Mouse (Mus musculus) liver, embryonic 14.5 days (tissue): Measurements from ENCODE around the gene Fhod1. TPM values are rescaled to one million over a fixed set of nuclear protein-coding genes. Genes with fewer than 3 reads are reported as not detected.
"Not testable (repeated sequence)": the region's sequence is repeated elsewhere in the genome, so short reads cannot be mapped to it uniquely, and the experiment has no call there.

Source experiments
- ATAC-seq: fragments of 200-750 bp; cut with Nextera tagmentation; 2 replicates; pipeline ENCODE4 v1.8.0; 2017; ENCODE audit warnings: moderate number of reproducible peaks, mild to moderate bottlenecking, moderate library complexity; ENCODE audit not compliant: insufficient read depth
- DNase-seq, 3 experiments: peaks; one replicate each; pipeline ENCODE4 v3.0.0-alpha.2; 2012 to 2013; ENCODE audit warnings: low read depth in 3 of 3, low spot score in 3 of 3
- H3K27ac ChIP-seq: fragments of 300-500 bp; sonication (generic); 2 replicates; pipeline ENCODE4 v1.5.1; 2014; ENCODE audit warnings: moderate library complexity, mild to moderate bottlenecking, control low read depth, inconsistent platforms
- H3K27me3 ChIP-seq: fragments of 300-500 bp; sonication (generic); 2 replicates; pipeline ENCODE4 v1.6.1; 2014; ENCODE audit warnings: mild to moderate bottlenecking, low read length, moderate library complexity; ENCODE audit not compliant: control insufficient read depth, insufficient read depth
- H3K36me3 ChIP-seq: fragments of 300-500 bp; sonication (generic); replicated peaks from 2 replicates; pipeline ENCODE4 v1.6.1; 2014; ENCODE audit warnings: low read depth; ENCODE audit not compliant: control insufficient read depth, insufficient read depth
- H3K4me1 ChIP-seq, 2 experiments: fragments of 200-500 bp in 1 of 2; fragments of 300-500 bp in 1 of 2; sonication (generic) in 1 of 2; replicated peaks; 2 replicates each; pipeline ENCODE4 v1.6.1; 2012 to 2014; ENCODE audit warnings: antibody characterized with exemption in 1 of 2, inconsistent platforms in 1 of 2, low read length in 1 of 2; ENCODE audit not compliant: control insufficient read depth in 2 of 2, insufficient read depth in 2 of 2
- H3K4me2 ChIP-seq: fragments of 300-500 bp; sonication (generic); 2 replicates; pipeline ENCODE4 v1.6.1; 2014; ENCODE audit warnings: low read depth, mild to moderate bottlenecking, control low read depth, moderate library complexity
- H3K4me3 ChIP-seq, 2 experiments: fragments of 200-500 bp in 1 of 2; fragments of 300-500 bp in 1 of 2; sonication (generic) in 1 of 2; 2 replicates each; pipeline ENCODE4 v1.5.1; 2012 to 2014; ENCODE audit warnings: low read depth in 2 of 2, low read length in 2 of 2, mild to moderate bottlenecking in 2 of 2, control low read depth in 1 of 2, inconsistent platforms in 1 of 2, moderate library complexity in 1 of 2; ENCODE audit not compliant: insufficient read depth in 1 of 2
- H3K9ac ChIP-seq: fragments of 300-500 bp; sonication (generic); replicated peaks from 2 replicates; pipeline ENCODE4 v1.6.1; 2014; ENCODE audit warnings: mild to moderate bottlenecking, control low read depth, moderate library complexity
- H3K9me3 ChIP-seq: fragments of 300-500 bp; sonication (generic); 2 replicates; pipeline ENCODE4 v1.6.1; 2016; ENCODE audit warnings: low read length, mixed read lengths; ENCODE audit not compliant: control insufficient read depth
- CTCF ChIP-seq: IDR thresholded peaks from 2 replicates; pipeline ENCODE4 v1.5.1; 2016; ENCODE audit warnings: antibody characterized with exemption, low read depth, control low read depth
- EP300 ChIP-seq: IDR thresholded peaks from 2 replicates; pipeline ENCODE4 v1.6.1; 2016; ENCODE audit warnings: antibody characterized with exemption, low read depth
- WGBS: fragments of 180-500 bp; shearing (Covaris S2); extraction: QIAGEN DNeasy Blood & Tissue Kit; methylation state at CpG from one replicate; pipeline ENCODE4 v1.1.7; 2014; ENCODE audit not compliant: insufficient replicate concordance; 5-methylcytosine and 5-hydroxymethylcytosine counted together
- polyA plus RNA-seq, 2 experiments: library from polyadenylated mRNA; depleted of rRNA in 1 of 2; stranded (reverse) in 1 of 2; unstranded in 1 of 2; fragments of >200 nt; fragmentation: Nextera tagmentation in 1 of 2; extraction: Ambion mirVana in 1 of 2; gene quantifications; 2 replicates each; pipeline versions ENCODE4 v1.2.1 to v1.2.3; 2012 to 2014

The Fhod1 gene
- polyA plus RNA-seq, 2 experiments: 0.42 to 4.4 TPM

DNA sequence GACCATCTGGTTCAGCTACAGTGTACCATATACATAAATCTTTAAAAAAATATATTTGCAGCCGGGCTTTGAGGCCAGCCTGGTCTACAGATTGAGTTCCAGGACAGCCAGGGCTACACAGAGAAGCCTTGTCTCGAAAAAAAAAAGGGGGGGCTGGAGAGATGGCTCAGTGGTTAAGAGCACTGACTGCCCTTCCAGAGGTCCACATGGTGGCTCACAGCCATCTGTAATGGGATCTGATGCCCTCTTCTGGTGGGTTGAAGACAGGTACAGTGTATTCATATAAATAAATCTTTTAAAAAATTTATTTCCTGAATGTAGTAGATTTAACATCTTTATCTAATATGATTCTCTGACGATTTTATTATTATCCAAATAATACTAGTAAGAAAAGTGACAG, 56.0 kb downstream of the Fhod1 start:
- not testable (repeated sequence) for H3K27ac ChIP-seq, H3K9me3 ChIP-seq, H3K9ac ChIP-seq, ATAC-seq, H3K36me3 ChIP-seq, H3K4me3 ChIP-seq, DNase-seq, H3K4me2 ChIP-seq
- WGBS: 47% methylated on average over 3 of the region's 3 CpGs
- TF ChIP-seq CTCF: peak; percentile 31; the same call in 1 of the 2 replicates
- Histone ChIP-seq H3K4me1 (peaks cover 16 to 24% of the 10 kb centered on the region in 2 experiments), H3K27me3 (peaks cover 12% of the 10 kb centered on the region)

DNA sequence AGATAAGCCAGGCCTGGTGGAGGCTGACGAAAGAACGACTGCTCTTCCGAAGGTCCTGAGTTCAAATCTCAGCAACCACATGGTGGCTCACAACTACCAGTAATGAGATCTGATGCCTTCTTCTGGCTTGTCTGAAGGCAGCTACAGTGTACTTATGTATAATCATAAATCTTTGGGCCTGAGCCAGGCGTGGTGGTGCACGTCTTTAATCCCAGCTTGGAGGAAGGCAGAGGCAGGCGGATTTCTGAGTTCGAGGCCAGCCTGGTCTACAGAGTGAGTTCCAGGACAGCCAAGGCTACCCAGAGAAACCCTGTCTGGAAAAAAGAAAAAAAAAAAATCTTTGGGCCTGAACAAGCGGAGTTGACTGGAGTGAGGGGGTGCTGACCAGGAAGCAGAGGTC, 56.4 kb downstream of the Fhod1 start:
- not testable (repeated sequence) for H3K9me3 ChIP-seq, H3K4me2 ChIP-seq, H3K27ac ChIP-seq, ATAC-seq, DNase-seq, H3K9ac ChIP-seq, H3K36me3 ChIP-seq, H3K4me3 ChIP-seq
- 71% methylated on average over 8 of the region's 8 CpGs for WGBS
- Histone ChIP-seq H3K4me1 (peaks cover 12 to 20% of the 10 kb centered on the region in 2 experiments), H3K27me3 (peaks cover 12% of the 10 kb centered on the region)

DNA sequence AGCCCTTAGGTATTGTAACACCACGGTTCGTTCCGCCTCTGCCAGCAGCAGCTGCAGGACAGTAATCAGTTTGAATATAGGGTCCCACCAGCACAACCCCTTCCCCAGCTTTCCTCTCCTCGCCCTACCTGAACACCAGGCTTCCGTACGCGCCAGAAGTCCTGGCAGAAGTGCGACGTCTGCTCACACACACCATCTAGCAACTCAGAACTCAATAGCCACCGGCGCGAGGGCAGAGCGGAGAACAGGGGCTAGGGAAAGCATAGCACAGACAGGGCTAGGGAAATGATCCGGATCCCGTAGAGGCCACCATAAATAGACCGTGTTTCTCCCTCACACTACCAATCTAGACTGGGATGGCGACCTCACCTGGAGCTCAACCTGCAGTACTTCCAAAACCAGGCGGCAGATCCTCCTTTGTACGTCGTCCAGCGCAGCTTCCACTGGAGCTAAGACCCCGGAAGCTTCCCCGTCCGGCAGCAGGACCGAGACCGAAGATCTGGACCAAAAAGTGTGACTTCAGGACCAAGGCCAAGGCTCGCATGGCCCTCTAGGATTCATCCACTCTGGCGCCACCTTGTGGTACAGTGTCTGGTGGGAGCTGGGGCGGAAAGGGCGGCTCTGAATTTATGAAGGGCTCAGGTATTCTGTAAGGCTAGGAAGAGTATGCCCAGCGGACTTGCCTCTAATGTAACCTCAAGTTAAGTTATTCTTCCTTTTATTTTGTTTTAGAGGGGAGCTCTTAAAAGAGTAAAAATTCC, 57.0 kb downstream of the Fhod1 start:
- DNase-seq (peak; percentile 77 to 81 (median 77)), ATAC-seq (0 out of 2 replicates have a peak, but pooled peaks have one; percentile 16)
- Histone ChIP-seq H3K36me3 (no peaks in the 10 kb centered on the region), H3K9me3 (no peaks in the 10 kb centered on the region), H3K27ac (no peak overlapping the region), H3K4me3 (no peak overlapping the region), H3K9ac (no peak overlapping the region), H3K27me3 (peaks cover 12% of the 10 kb centered on the region), H3K4me2 (no peak overlapping the region; the same call in 1 of the 2 replicates), H3K4me1 (peaks cover 12 to 16% of the 10 kb centered on the region in 2 experiments)
- TF ChIP-seq EP300: no peak
- peak; percentile 98 for TF ChIP-seq CTCF
- WGBS: 20% methylated on average over 31 of the region's 31 CpGs

- ATAC-seq (peak; percentile 3; the same call in 1 of the 2 replicates), DNase-seq (no peak)
- Histone ChIP-seq H3K4me3 (peak within 1 kb of the TSS; percentile 42 to 50), H3K4me1 (peaks cover 12 to 16% of the 10 kb centered on the region in 2 experiments), H3K9me3 (no peaks in the 10 kb centered on the region), H3K27ac (no peak within 1 kb of the TSS), H3K4me2 (peak within 1 kb of the TSS; percentile 86), H3K36me3 (no peaks in the 10 kb centered on the region), H3K9ac (no peak within 1 kb of the TSS; the same call in 1 of the 2 replicates), H3K27me3 (peaks cover 12% of the 10 kb centered on the region)
- TF ChIP-seq CTCF (peak; percentile 77), EP300 (no peak)
- 4% methylated on average over 43 of the region's 43 CpGs for WGBS
These were observed 57.8 kb downstream of the Fhod1 start, which contains the start of gene 4931428F04Rik for GRCm38 (mm10) chr8:105289805-105290460. 4931428F04Rik (minus strand) TSS chr8:105289864.
